Mouse (Mus musculus) embryonic facial prominence, embryonic 15.5 days (tissue): Measurements from ENCODE around the gene Tcp11l1. TPM values are rescaled to one million over a fixed set of nuclear protein-coding genes. Genes with fewer than 3 reads are reported as not detected.
A peak's percentile ranks its signal among the peaks of the same experiment; 100 is the strongest.

Source experiments
- ATAC-seq: fragments of 200-750 bp; cut with Nextera tagmentation; 2 replicates; pipeline ENCODE4 v1.8.0; 2017; ENCODE audit warnings: low read depth, moderate TSS enrichment; ENCODE audit not compliant: insufficient number of reproducible peaks, low FRiP score, low TSS enrichment
- H3K27ac ChIP-seq: fragments of 300-500 bp; sonication (generic); replicated peaks from 2 replicates; pipeline ENCODE4 v1.5.1; 2015; ENCODE audit warnings: mild to moderate bottlenecking, inconsistent platforms
- H3K27me3 ChIP-seq: fragments of 300-500 bp; sonication (generic); 2 replicates; pipeline ENCODE4 v1.6.1; 2015; ENCODE audit warnings: inconsistent platforms
- H3K36me3 ChIP-seq: fragments of 300-500 bp; sonication (generic); 2 replicates; pipeline ENCODE4 v1.6.1; 2015; ENCODE audit warnings: mild to moderate bottlenecking, inconsistent platforms
- H3K4me1 ChIP-seq: fragments of 300-500 bp; sonication (generic); 2 replicates; pipeline ENCODE4 v1.6.1; 2015; ENCODE audit warnings: inconsistent platforms
- H3K4me2 ChIP-seq: fragments of 300-500 bp; sonication (generic); replicated peaks from 2 replicates; pipeline ENCODE4 v1.6.1; 2015; ENCODE audit warnings: mild to moderate bottlenecking, inconsistent platforms
- H3K4me3 ChIP-seq: fragments of 300-500 bp; sonication (generic); replicated peaks from 2 replicates; pipeline ENCODE4 v1.5.1; 2015; ENCODE audit warnings: mild to moderate bottlenecking, inconsistent platforms
- H3K9ac ChIP-seq: fragments of 300-500 bp; sonication (generic); 2 replicates; pipeline ENCODE4 v1.6.1; 2015; ENCODE audit warnings: inconsistent platforms
- H3K9me3 ChIP-seq: fragments of 300-500 bp; sonication (generic); replicated peaks from 2 replicates; pipeline ENCODE4 v1.6.1; 2016; ENCODE audit warnings: inconsistent platforms
- WGBS: fragments of 180-500 bp; shearing (Covaris S2); methylation state at CpG from one replicate; pipeline ENCODE4 v1.1.7; 2015; 5-methylcytosine and 5-hydroxymethylcytosine counted together
- polyA plus RNA-seq: library from polyadenylated mRNA; unstranded; fragments of >200 nt; fragmentation: Nextera tagmentation; extraction: Ambion mirVana; gene quantifications from 2 replicates; pipeline ENCODE4 v1.2.1, GENCODE M21; 2015

The Tcp11l1 gene
- polyA plus RNA-seq = 39.2 and 41.4 TPM in 2 replicates

GRCm38 (mm10) chr2:104711585-104712485 is at the start of gene Tcp11l1:
Tcp11l1 (minus strand) TSS chr2:104712169.
- peak within 1 kb of the TSS; percentile 71 for H3K4me2 ChIP-seq
- ATAC-seq = peak; percentile 92
- under 1% methylated on average over 95 of the region's 99 CpGs for WGBS

GRCm38 (mm10) chr2:104750611-104751010 is 38.6 kb upstream of the Tcp11l1 start:
- H3K4me3 ChIP-seq = no peak overlapping the region
- H3K9ac ChIP-seq = no peak overlapping the region
- 73% methylated on average over 3 of the region's 3 CpGs for WGBS
- no peaks in the 10 kb centered on the region for H3K9me3 ChIP-seq
- no peak overlapping the region for H3K27ac ChIP-seq
- H3K36me3 ChIP-seq = no peaks in the 10 kb centered on the region; the same call in 1 of the 2 replicates
- H3K27me3 ChIP-seq = no peaks in the 10 kb centered on the region
- no peak for ATAC-seq
- no peaks in the 10 kb centered on the region for H3K4me1 ChIP-seq
- no peak overlapping the region for H3K4me2 ChIP-seq

More at GRCm38 (mm10) chr2:104711585-104712485, at the start of gene Tcp11l1:
- Histone ChIP-seq H3K9ac (peak within 1 kb of the TSS; percentile 41), H3K27me3 (no peaks in the 10 kb centered on the region), H3K4me3 (peak within 1 kb of the TSS; percentile 78), H3K9me3 (no peaks in the 10 kb centered on the region), H3K36me3 (no peaks in the 10 kb centered on the region), H3K4me1 (peaks cover 13% of the 10 kb centered on the region; the same call in 1 of the 2 replicates), H3K27ac (peak within 1 kb of the TSS; percentile 86)

GRCm38 (mm10) chr2:104748652-104749183 is 36.7 kb upstream of the Tcp11l1 start:
- H3K4me3 ChIP-seq = no peak overlapping the region
- no peaks in the 10 kb centered on the region for H3K4me1 ChIP-seq
- H3K36me3 ChIP-seq = no peaks in the 10 kb centered on the region; the same call in 1 of the 2 replicates
- H3K9me3 ChIP-seq = no peaks in the 10 kb centered on the region
- no peak overlapping the region for H3K27ac ChIP-seq
- ATAC-seq = no peak
- no peak overlapping the region for H3K9ac ChIP-seq
- no peaks in the 10 kb centered on the region for H3K27me3 ChIP-seq
- 75% methylated on average over 5 of the region's 5 CpGs for WGBS
- H3K4me2 ChIP-seq = no peak overlapping the region

- Histone ChIP-seq H3K9ac (no peak overlapping the region), H3K4me3 (no peak overlapping the region), H3K4me1 (peaks cover 10% of the 10 kb centered on the region), H3K27me3 (no peaks in the 10 kb centered on the region), H3K36me3 (no peaks in the 10 kb centered on the region), H3K27ac (no peak overlapping the region), H3K9me3 (no peaks in the 10 kb centered on the region), H3K4me2 (no peak overlapping the region)
- ATAC-seq = no peak
- 60% methylated on average over 8 of the region's 8 CpGs for WGBS
These were observed 34.3 kb upstream of the Tcp11l1 start for GRCm38 (mm10) chr2:104746251-104746650.

- Histone ChIP-seq H3K27ac (no peak overlapping the region), H3K4me3 (no peak overlapping the region), H3K9ac (no peak overlapping the region), H3K9me3 (no peaks in the 10 kb centered on the region), H3K4me2 (no peak overlapping the region), H3K4me1 (peaks cover 13% of the 10 kb centered on the region), H3K36me3 (no peaks in the 10 kb centered on the region), H3K27me3 (no peaks in the 10 kb centered on the region)
- WGBS = 43% methylated on average over 5 of the region's 5 CpGs
- no peak for ATAC-seq
These were observed 32.0 kb upstream of the Tcp11l1 start for GRCm38 (mm10) chr2:104743971-104744370.

- H3K36me3 ChIP-seq = no peaks in the 10 kb centered on the region
- H3K9me3 ChIP-seq = no peaks in the 10 kb centered on the region
- H3K9ac ChIP-seq = no peak overlapping the region
- WGBS = 28% methylated on average over 7 of the region's 7 CpGs
- ATAC-seq = no peak
- no peaks in the 10 kb centered on the region for H3K27me3 ChIP-seq
- H3K27ac ChIP-seq = no peak overlapping the region
- H3K4me2 ChIP-seq = peak overlapping the region; percentile 92
- H3K4me3 ChIP-seq = peak overlapping the region; percentile 76
- peaks cover 13% of the 10 kb centered on the region for H3K4me1 ChIP-seq
These were observed 31.2 kb upstream of the Tcp11l1 start for GRCm38 (mm10) chr2:104743160-104743559.

GRCm38 (mm10) chr2:104742741-104743064 is 30.7 kb upstream of the Tcp11l1 start, which contains the start of gene Depdc7:
Depdc7 (minus strand) TSS chr2:104742878.
- WGBS = under 1% methylated on average over 31 of the region's 31 CpGs
- no peaks in the 10 kb centered on the region for H3K27me3 ChIP-seq
- H3K9me3 ChIP-seq = no peaks in the 10 kb centered on the region
- peak within 1 kb of the TSS; percentile 92 for H3K4me2 ChIP-seq
- peak within 1 kb of the TSS; percentile 53 for H3K9ac ChIP-seq
- peaks cover 13% of the 10 kb centered on the region for H3K4me1 ChIP-seq
- no peaks in the 10 kb centered on the region for H3K36me3 ChIP-seq
- no peak within 1 kb of the TSS for H3K27ac ChIP-seq
- H3K4me3 ChIP-seq = peak within 1 kb of the TSS; percentile 76
- ATAC-seq = peak; percentile 89

- 5% methylated on average over 44 of the region's 46 CpGs for WGBS
- Histone ChIP-seq H3K4me2 (peak overlapping the region; percentile 92), H3K27me3 (no peaks in the 10 kb centered on the region), H3K4me3 (peak overlapping the region; percentile 76), H3K36me3 (no peaks in the 10 kb centered on the region), H3K27ac (no peak overlapping the region), H3K9me3 (no peaks in the 10 kb centered on the region), H3K4me1 (peaks cover 13% of the 10 kb centered on the region), H3K9ac (peak overlapping the region; percentile 53)
- ATAC-seq = no peak
These were observed 30.1 kb upstream of the Tcp11l1 start for GRCm38 (mm10) chr2:104741896-104742740.

GRCm38 (mm10) chr2:104741015-104741758 is 29.2 kb upstream of the Tcp11l1 start:
- Histone ChIP-seq H3K4me2 (peak overlapping the region; percentile 15; the same call in 1 of the 2 replicates), H3K9me3 (no peaks in the 10 kb centered on the region)

GRCm38 (mm10) chr2:104740248-104740949 is 28.4 kb upstream of the Tcp11l1 start:
- H3K36me3 ChIP-seq = no peaks in the 10 kb centered on the region

More at GRCm38 (mm10) chr2:104741015-104741758, 29.2 kb upstream of the Tcp11l1 start:
- Histone ChIP-seq H3K4me3 (no peak overlapping the region), H3K27me3 (no peaks in the 10 kb centered on the region), H3K27ac (no peak overlapping the region), H3K4me1 (peaks cover 13% of the 10 kb centered on the region), H3K9ac (no peak overlapping the region), H3K36me3 (no peaks in the 10 kb centered on the region)
- 32% methylated on average over 7 of the region's 7 CpGs for WGBS
- no peak for ATAC-seq

More at GRCm38 (mm10) chr2:104740248-104740949, 28.4 kb upstream of the Tcp11l1 start:
- WGBS = 44% methylated on average over 7 of the region's 7 CpGs
- no peak overlapping the region for H3K9ac ChIP-seq
- H3K4me1 ChIP-seq = peaks cover 13% of the 10 kb centered on the region
- no peak overlapping the region for H3K27ac ChIP-seq
- ATAC-seq = no peak
- no peaks in the 10 kb centered on the region for H3K9me3 ChIP-seq
- H3K4me3 ChIP-seq = no peak overlapping the region
- H3K4me2 ChIP-seq = 0 out of 2 replicates have a peak overlapping the region, but pooled peaks have one; percentile 15
- no peaks in the 10 kb centered on the region for H3K27me3 ChIP-seq
